Mouse (Mus musculus) myocyte (in vitro differentiated cells): ENCODE results near the gene Lats1.

ENCODE experiments used
- CEBPB ChIP-seq: IDR thresholded peaks from 2 replicates; pipeline ENCODE4 v1.6.1; 2011; ENCODE audit warnings: mild to moderate bottlenecking, moderate library complexity; ENCODE audit not compliant: poor library complexity, insufficient read depth, severe bottlenecking
- E2F4 ChIP-seq: IDR thresholded peaks from one replicate; pipeline ENCODE4 v1.6.1; 2011; ENCODE audit warnings: mild to moderate bottlenecking, control low read depth, moderate library complexity; ENCODE audit not compliant: insufficient read depth
- MAX ChIP-seq: IDR thresholded peaks from one replicate; pipeline ENCODE4 v1.6.1; 2011; ENCODE audit warnings: low read depth, mild to moderate bottlenecking, control low read depth
- MYOD1 ChIP-seq, 3 experiments: IDR thresholded peaks; one replicate each; pipeline ENCODE4 v1.6.1; 2011; ENCODE audit warnings: control low read depth in 2 of 3, low read depth in 2 of 3, mild to moderate bottlenecking in 2 of 3, moderate library complexity in 1 of 3; ENCODE audit not compliant: insufficient read length in 2 of 3, control insufficient read depth in 1 of 3
- POLR2A ChIP-seq: IDR thresholded peaks from one replicate; pipeline ENCODE4 v1.6.1; 2011; ENCODE audit warnings: low read depth, mild to moderate bottlenecking, control low read depth, moderate library complexity; ENCODE audit not compliant: insufficient read length
- POLR2AphosphoS2 ChIP-seq: IDR thresholded peaks from one replicate; pipeline ENCODE4 v1.6.1; 2011; ENCODE audit warnings: low read depth, control low read depth; ENCODE audit not compliant: insufficient read length
- REST ChIP-seq: IDR thresholded peaks from one replicate; pipeline ENCODE4 v1.6.1; 2011; ENCODE audit warnings: mild to moderate bottlenecking, control low read depth, moderate library complexity; ENCODE audit not compliant: insufficient read depth, insufficient read length
- TCF12 ChIP-seq: IDR thresholded peaks from one replicate; pipeline ENCODE4 v1.6.1; 2011; ENCODE audit warnings: mild to moderate bottlenecking, control low read depth; ENCODE audit not compliant: poor library complexity, insufficient read depth, severe bottlenecking
- USF1 ChIP-seq: IDR thresholded peaks from one replicate; pipeline ENCODE4 v1.6.1; 2011; ENCODE audit warnings: low read depth, mild to moderate bottlenecking, control low read depth, moderate library complexity

GRCm38 (mm10) chr10:7651057-7651456 lies 30.0 kb upstream of the Lats1 start:
- TF ChIP-seq POLR2AphosphoS2 (no peak), POLR2A (no peak), CEBPB (no peak), E2F4 (no peak), MAX (no peak), REST (no peak), TCF12 (no peak), MYOD1 (IDR thresholded peaks at IDR 0.05; ENCODE audit: control insufficient read depth in 1 of 3, insufficient read length in 2 of 3, low read depth in 2 of 3) (no peak), USF1 (no peak)
